Comparison of ENCODE assay signal across 16 mouse cellular contexts in the genomic region with DNA sequence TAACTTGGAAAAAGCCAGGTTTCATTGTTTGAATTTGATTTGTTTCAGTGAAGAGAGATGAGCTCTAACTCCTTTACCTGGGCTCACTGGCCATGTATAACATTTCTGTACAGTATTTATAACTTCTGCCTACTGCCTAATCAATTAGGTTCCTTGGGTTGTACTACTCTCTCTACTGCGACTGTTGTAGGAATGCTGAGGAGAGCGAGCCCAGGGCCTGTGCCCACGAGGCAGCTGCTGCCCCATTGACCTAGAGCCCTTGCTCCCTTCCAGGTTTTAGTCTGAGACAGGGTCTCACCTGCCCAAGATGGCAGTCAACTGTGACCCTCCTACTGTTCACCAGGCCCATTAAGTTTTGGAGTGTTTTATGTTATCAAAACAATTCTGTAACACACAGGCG.
"Had no signal": no experiment of that assay in that cellular context is flagged by ENCODE, and none has a peak within 500 bp of the region (broad histone marks: within the 10 kb centered on the region; RNA-seq: fewer than 3 reads in every experiment).

No protein-coding gene starts in this region.

- DNase-seq: retina, postnatal 1 day; right cerebral cortex, adult 18-20 months; right cerebral cortex, postnatal 14 days; right cerebral cortex, postnatal 25 days; right cerebral cortex, postnatal 4 days; spleen, adult 18-20 months; thymus, adult 18-20 months; thymus, adult 2 months; thymus, postnatal 14 days; thymus, postnatal 25 days; thymus, postnatal 36 days; thymus, postnatal 4 days had no signal

- H3K4me2 ChIP-seq: neural tube, embryonic 13.5 days; neural tube, embryonic 15.5 days; stomach, embryonic 15.5 days had no signal

- H3K27ac ChIP-seq: neural tube, embryonic 13.5 days; neural tube, embryonic 15.5 days; stomach, embryonic 15.5 days; stomach, postnatal 0 days had no signal

- H3K9ac ChIP-seq: neural tube, embryonic 13.5 days; neural tube, embryonic 15.5 days; stomach, embryonic 15.5 days had no signal

- H3K4me1 ChIP-seq: neural tube, embryonic 13.5 days; neural tube, embryonic 15.5 days; stomach, embryonic 15.5 days had no signal

- H3K4me3 ChIP-seq: neural tube, embryonic 13.5 days; neural tube, embryonic 15.5 days; stomach, embryonic 15.5 days had no signal

- H3K27me3 ChIP-seq: neural tube, embryonic 13.5 days; neural tube, embryonic 15.5 days; stomach, embryonic 15.5 days had no signal

- H3K9me3 ChIP-seq: neural tube, embryonic 13.5 days; neural tube, embryonic 15.5 days; stomach, embryonic 15.5 days had no signal
